Mouse (Mus musculus) layer of hippocampus, adult 9-11 months (tissue): Measurements from ENCODE around the gene Basp1.

ENCODE experiments used
- DNase-seq: peaks from one replicate; pipeline ENCODE4 v3.0.0; 2022

Gene Basp1

GRCm38 (mm10) chr15:25358680-25359097 is 54.9 kb downstream of the Basp1 start:
- DNase-seq = peak; percentile 65

DNA sequence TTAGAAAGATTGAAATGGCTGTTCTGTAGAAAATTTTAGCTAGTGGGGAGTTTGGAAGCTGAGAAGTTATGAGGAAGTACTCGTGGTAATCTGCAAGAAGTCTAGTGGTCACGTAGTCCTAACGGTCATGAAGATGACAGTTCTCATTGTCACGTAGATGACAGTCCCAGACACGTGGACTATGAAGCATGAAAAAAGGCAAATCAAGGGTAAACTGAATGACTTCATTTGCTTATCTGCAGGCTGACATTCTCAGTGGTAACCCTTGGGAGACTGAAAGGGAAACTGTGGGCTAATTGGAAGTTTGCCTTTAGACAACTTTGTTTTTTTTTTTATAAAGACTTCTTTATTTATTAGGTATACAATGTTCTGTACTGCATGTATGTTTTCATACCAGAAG is 58.2 kb downstream of the Basp1 start:
- DNase-seq = no peak

- peak; percentile 57 for DNase-seq
Measured at GRCm38 (mm10) chr15:25354738-25355137, 58.8 kb downstream of the Basp1 start.

- DNase-seq = no peak
Measured at GRCm38 (mm10) chr15:25353498-25353897, 60.1 kb downstream of the Basp1 start.

DNA sequence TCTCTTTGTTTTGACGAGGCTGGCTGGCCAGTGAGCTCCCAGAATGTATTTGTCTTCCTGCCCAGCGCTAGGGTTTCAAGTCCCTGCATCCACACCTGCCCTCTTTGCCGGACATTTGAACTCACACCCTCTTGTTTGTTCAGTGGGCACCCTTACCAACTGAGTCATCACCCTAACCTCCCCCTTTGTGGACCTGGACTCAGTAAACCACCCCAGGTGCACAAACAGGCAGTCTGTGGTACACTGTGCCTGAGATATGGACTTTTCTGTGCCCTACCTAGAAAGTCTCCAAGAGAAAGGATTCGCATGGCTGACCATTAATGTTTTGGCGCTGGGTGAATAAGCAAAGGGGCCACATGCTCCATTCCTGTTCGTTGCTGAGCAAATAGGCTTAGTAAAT is 70.3 kb downstream of the Basp1 start:
- DNase-seq = no peak

DNA sequence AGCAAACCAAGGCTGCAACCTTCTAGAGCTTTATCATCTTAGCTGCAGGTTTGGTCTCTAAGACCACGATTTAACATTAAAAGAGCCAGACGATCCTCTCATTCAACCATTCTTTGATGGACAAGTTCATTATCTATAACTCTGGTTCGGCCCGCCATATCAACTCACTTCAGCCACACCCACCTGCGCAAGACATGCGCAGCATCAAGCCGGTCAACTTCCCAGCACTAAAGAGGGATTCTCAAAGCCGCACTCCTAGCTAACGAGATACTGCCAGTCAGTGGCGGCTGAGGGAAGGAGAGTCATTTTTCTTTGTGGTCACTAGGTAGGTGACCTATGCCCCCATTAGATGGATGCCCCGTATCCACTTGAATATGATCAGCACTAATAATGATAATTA is 78.3 kb downstream of the Basp1 start:
- no peak for DNase-seq

- no peak for DNase-seq
Measured at GRCm38 (mm10) chr15:25331877-25332445, 81.6 kb downstream of the Basp1 start.

DNA sequence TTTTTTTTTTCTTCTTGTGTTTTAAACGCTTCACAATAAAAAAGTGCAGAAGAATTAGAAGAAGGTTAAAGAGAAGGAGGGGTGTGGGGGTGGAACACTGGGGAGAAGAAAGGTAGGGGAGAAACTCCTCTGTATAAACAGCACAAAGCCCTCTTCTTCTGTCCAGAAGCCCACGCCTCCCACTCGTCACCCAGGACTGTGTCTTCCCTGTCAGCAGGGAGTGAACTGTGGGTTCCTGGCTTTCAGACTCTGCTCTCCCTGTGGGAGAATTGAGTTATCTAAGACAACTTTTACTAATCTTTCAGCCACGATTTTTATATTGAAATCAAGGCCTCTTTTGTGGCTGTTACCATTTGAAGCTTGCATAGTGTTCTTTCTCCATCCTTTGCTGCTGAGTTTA is 82.6 kb downstream of the Basp1 start:
- no peak for DNase-seq

GRCm38 (mm10) chr15:25322601-25323000 is 91.0 kb downstream of the Basp1 start:
- DNase-seq = no peak

GRCm38 (mm10) chr15:25322111-25322510 is 91.5 kb downstream of the Basp1 start:
- DNase-seq = peak; percentile 43

GRCm38 (mm10) chr15:25321636-25322035 is 91.9 kb downstream of the Basp1 start:
- peak; percentile 58 for DNase-seq

DNA sequence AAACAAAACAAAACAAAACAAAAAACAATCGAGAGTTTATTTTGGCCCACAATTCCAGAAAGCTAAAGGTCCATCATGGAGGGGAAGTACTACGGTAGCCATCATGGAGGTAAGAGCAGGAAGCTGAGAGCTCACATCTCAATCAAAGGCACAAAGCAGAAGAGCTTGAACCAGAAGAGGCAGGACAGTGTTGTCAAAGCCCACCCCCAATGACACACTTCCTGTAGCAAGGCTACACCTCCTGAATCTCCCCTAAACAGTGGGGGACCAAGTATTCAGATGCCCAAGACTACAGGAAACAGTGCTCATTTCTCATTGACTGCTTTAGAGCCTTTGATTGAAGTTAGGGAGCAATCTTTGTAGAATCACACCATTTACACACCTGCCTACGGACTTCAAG is 99.1 kb downstream of the Basp1 start:
- no peak for DNase-seq
